Mouse (Mus musculus): ENCODE measurements at regions not wholly inside any gene's neighbourhood (a gene's known extent, or its start where the extent isn't known, plus 50 kb on each side); places are given as distances from the start of the nearest gene placed in this dataset.

GRCm38 (mm10) chr13:44538238-44538637, 191.0 kb upstream of the Jarid2 start:
- TF ChIP-seq CTCF (IDR thresholded peaks at IDR 0.05; ENCODE audit: low read depth) (no peak), EP300 (IDR thresholded peaks at IDR 0.05; ENCODE audit: low read depth) (no peak)
